Mouse (Mus musculus): ENCODE data around the gene Mef2d. TPM values are rescaled to one million over a fixed set of nuclear protein-coding genes. Genes with fewer than 3 reads are reported as not detected.

Mef2d gene
- polyA plus RNA-seq, 1 experiment from 2014 or later = 19.8 TPM

- H3K27me3 ChIP-seq (replicated peaks) = no peaks in the 10 kb centered on the region
- H3K4me3 ChIP-seq = no peak overlapping the region
- no peaks in the 10 kb centered on the region for H3K9me3 ChIP-seq
- H3K36me3 ChIP-seq = peaks cover 7% of the 10 kb centered on the region
- H3K27ac ChIP-seq = no peak overlapping the region
- no peaks in the 10 kb centered on the region for H3K4me1 ChIP-seq
- H3K9ac ChIP-seq = no peak overlapping the region
- 76% methylated on average over 4 of the region's 4 CpGs for WGBS
- ATAC-seq (ENCODE audit: low FRiP score, low read depth) = no peak
- H3K4me2 ChIP-seq (replicated peaks) = no peak overlapping the region
These were observed 17.0 kb upstream of the Mef2d start for GRCm38 (mm10) chr3:88125195-88125594.

GRCm38 (mm10) chr3:88126181-88126580 is 16.0 kb upstream of the Mef2d start:
- ATAC-seq (ENCODE audit: low FRiP score, low read depth) = no peak
- 88% methylated on average over 7 of the region's 7 CpGs for WGBS
- Histone ChIP-seq H3K9me3 (no peaks in the 10 kb centered on the region), H3K4me2 (replicated peaks) (no peak overlapping the region), H3K36me3 (no peaks in the 10 kb centered on the region), H3K4me3 (no peak overlapping the region), H3K9ac (no peak overlapping the region), H3K4me1 (no peaks in the 10 kb centered on the region), H3K27ac (no peak overlapping the region), H3K27me3 (replicated peaks) (no peaks in the 10 kb centered on the region)

DNA sequence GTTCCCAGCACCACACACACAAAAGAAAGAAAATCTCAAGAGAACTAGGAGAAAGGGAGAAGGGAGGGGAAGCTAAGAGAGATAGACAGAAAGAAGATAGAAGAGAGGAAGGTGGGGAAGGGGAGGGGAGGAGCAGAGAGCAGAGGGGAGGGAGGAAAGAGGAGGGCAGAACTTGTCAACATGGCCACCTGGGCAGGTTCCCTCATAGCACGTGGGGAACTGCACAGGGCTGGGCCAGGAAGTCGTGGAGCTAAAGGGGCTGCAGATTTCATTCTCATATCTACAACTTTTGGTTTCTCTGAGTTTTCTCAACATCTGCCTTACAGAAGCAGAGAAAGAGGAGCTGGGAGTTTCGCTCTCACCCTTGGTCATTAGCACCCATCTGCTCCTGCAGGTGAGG is 14.5 kb upstream of the Mef2d start:
- WGBS = 78% methylated on average over 3 of the region's 3 CpGs
- Histone ChIP-seq H3K27ac (no peak overlapping the region), H3K9ac (no peak overlapping the region), H3K4me3 (no peak overlapping the region), H3K27me3 (replicated peaks) (no peaks in the 10 kb centered on the region), H3K4me1 (no peaks in the 10 kb centered on the region), H3K4me2 (replicated peaks) (no peak overlapping the region), H3K9me3 (no peaks in the 10 kb centered on the region), H3K36me3 (no peaks in the 10 kb centered on the region)
- ATAC-seq (ENCODE audit: low FRiP score, low read depth) = no peak

DNA sequence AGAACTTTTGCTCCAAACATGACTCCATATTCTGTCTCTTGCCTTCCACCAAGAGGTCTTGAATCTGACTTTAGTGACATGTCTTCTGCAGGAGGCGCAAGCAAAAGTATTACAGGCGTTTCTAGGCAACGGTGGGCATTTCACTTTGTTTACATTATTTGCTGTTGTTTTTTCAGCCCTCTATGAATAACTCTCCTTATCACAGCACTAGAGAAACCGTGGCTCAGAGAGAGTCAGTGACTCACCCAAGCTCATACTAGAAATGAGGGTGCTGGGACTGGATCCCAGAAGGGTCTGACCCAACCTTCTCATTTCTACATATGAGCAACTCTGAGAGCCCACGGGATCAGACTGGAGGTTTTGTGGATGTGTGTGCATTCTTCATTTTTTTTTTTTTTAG is 14.1 kb upstream of the Mef2d start:
- H3K27ac ChIP-seq = no peak overlapping the region
- WGBS = 83% methylated on average over 5 of the region's 5 CpGs
- no peaks in the 10 kb centered on the region for H3K36me3 ChIP-seq
- H3K9me3 ChIP-seq = no peaks in the 10 kb centered on the region
- no peaks in the 10 kb centered on the region for H3K27me3 ChIP-seq (replicated peaks)
- no peak overlapping the region for H3K4me2 ChIP-seq (replicated peaks)
- no peaks in the 10 kb centered on the region for H3K4me1 ChIP-seq
- ATAC-seq (ENCODE audit: low FRiP score, low read depth) = no peak
- H3K9ac ChIP-seq = no peak overlapping the region
- no peak overlapping the region for H3K4me3 ChIP-seq

DNA sequence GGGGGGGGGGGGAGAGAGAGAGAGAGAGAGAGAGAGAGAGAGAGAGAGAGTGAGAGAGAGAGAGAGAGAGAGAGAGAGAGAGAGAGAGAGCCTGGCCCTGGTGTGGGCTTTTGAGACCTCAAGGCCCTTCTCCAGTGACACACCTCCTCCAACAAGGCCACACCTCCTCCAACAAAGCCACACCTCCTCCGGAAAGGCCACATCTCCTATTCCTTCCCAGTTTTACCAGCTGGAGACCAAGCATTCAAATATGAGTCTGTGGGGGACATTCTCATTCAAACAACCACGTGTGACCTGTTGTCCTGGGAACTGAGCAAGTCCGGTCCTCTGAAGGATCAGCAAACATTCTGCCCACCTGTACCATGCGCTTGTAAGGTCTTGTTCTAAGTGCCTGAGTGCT is 13.2 kb upstream of the Mef2d start:
- no peaks in the 10 kb centered on the region for H3K36me3 ChIP-seq
- 62% methylated on average over 4 of the region's 4 CpGs for WGBS
- ATAC-seq (ENCODE audit: low FRiP score, low read depth) = no peak

GRCm38 (mm10) chr3:88131071-88131470 is 11.1 kb upstream of the Mef2d start:
- no peak for ATAC-seq (ENCODE audit: low FRiP score, low read depth)
- WGBS = 98% methylated on average over 3 of the region's 3 CpGs

More for the DNA sequence above, 13.2 kb upstream of the Mef2d start:
- Histone ChIP-seq H3K4me3 (no peak overlapping the region), H3K27me3 (replicated peaks) (no peaks in the 10 kb centered on the region), H3K9ac (no peak overlapping the region), H3K9me3 (no peaks in the 10 kb centered on the region), H3K4me2 (replicated peaks) (no peak overlapping the region), H3K27ac (no peak overlapping the region), H3K4me1 (no peaks in the 10 kb centered on the region)

GRCm38 (mm10) chr3:88132492-88132891 is 9.7 kb upstream of the Mef2d start:
- Histone ChIP-seq H3K27ac (no peak overlapping the region), H3K9me3 (no peaks in the 10 kb centered on the region), H3K27me3 (replicated peaks) (no peaks in the 10 kb centered on the region), H3K9ac (no peak overlapping the region), H3K4me2 (replicated peaks) (no peak overlapping the region), H3K36me3 (no peaks in the 10 kb centered on the region), H3K4me1 (no peaks in the 10 kb centered on the region), H3K4me3 (no peak overlapping the region)
- no peak for ATAC-seq (ENCODE audit: low FRiP score, low read depth)
- WGBS = 78% methylated on average over 2 of the region's 2 CpGs

More at GRCm38 (mm10) chr3:88131071-88131470, 11.1 kb upstream of the Mef2d start:
- no peak overlapping the region for H3K27ac ChIP-seq
- H3K4me3 ChIP-seq = no peak overlapping the region
- H3K4me2 ChIP-seq (replicated peaks) = no peak overlapping the region
- no peaks in the 10 kb centered on the region for H3K4me1 ChIP-seq
- no peaks in the 10 kb centered on the region for H3K27me3 ChIP-seq (replicated peaks)
- H3K36me3 ChIP-seq = no peaks in the 10 kb centered on the region
- H3K9me3 ChIP-seq = no peaks in the 10 kb centered on the region
- H3K9ac ChIP-seq = no peak overlapping the region

GRCm38 (mm10) chr3:88133187-88133771 is 8.9 kb upstream of the Mef2d start:
- WGBS = 66% methylated on average over 4 of the region's 4 CpGs
- H3K27ac ChIP-seq = no peak overlapping the region
- H3K4me1 ChIP-seq = no peaks in the 10 kb centered on the region
- no peak overlapping the region for H3K4me2 ChIP-seq (replicated peaks)
- no peaks in the 10 kb centered on the region for H3K27me3 ChIP-seq (replicated peaks)
- no peak for ATAC-seq (ENCODE audit: low FRiP score, low read depth)
- no peaks in the 10 kb centered on the region for H3K36me3 ChIP-seq
- H3K4me3 ChIP-seq = no peak overlapping the region
- no peaks in the 10 kb centered on the region for H3K9me3 ChIP-seq
- no peak overlapping the region for H3K9ac ChIP-seq

DNA sequence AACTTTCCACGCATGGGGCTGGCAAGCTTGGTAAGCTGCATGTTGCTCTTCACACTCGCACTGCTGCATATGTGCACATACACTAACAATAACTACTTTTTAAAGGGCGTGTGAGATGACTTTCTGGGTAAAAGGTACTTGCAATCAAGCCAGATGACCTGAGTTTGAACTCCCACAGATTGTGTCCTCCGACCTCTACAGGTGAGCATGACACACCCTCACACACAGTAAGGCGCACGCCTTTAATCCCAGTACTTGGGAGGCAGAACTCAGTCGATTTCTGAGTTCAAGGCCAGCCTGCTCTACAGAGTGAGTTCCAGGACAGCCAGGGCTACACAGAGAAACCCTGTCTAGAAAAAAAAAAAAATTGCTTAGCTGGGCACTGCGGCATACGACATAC is 5.8 kb upstream of the Mef2d start:
- Histone ChIP-seq H3K36me3 (no peaks in the 10 kb centered on the region), H3K4me2 (replicated peaks) (no peak overlapping the region), H3K9ac (no peak overlapping the region), H3K4me3 (no peak overlapping the region), H3K9me3 (no peaks in the 10 kb centered on the region), H3K27me3 (replicated peaks) (peaks cover 15% of the 10 kb centered on the region), H3K27ac (no peak overlapping the region), H3K4me1 (peaks cover 12% of the 10 kb centered on the region)
- ATAC-seq (ENCODE audit: low FRiP score, low read depth) = no peak
- WGBS = 85% methylated on average over 9 of the region's 9 CpGs

DNA sequence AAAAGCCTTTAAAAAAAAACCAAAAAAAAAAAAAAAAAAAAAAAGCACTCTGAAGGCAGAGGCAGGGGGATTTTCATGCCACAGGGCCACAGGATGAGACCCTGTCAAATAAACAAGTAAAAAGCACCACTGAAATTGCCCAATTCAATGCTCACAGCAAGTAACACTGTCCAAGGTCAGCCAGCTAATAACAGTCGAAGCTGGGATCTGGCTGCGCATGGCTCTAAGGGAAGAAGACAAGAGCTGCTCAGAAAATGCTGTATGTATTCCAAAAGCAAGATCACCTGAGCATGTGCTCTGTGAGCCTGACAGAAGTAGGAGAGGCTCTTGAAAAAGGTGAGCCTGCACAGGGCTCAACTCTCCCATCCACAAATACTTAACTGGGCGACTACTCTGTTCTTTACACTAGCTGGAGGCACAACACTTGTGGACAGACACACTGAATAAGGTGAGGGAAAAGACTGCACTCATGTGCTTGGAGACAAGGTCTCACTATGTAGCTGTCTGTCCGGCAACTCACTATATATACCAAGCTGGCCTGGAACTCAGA is 5.2 kb upstream of the Mef2d start:
- Histone ChIP-seq H3K36me3 (no peaks in the 10 kb centered on the region), H3K9me3 (no peaks in the 10 kb centered on the region), H3K27me3 (replicated peaks) (peaks cover 15% of the 10 kb centered on the region), H3K4me2 (replicated peaks) (peak overlapping the region; percentile 84), H3K4me1 (peaks cover 17% of the 10 kb centered on the region), H3K4me3 (no peak overlapping the region), H3K27ac (no peak overlapping the region), H3K9ac (no peak overlapping the region)
- ATAC-seq (ENCODE audit: low FRiP score, low read depth) = no peak
- 85% methylated on average over 4 of the region's 4 CpGs for WGBS

- no peak for ATAC-seq (ENCODE audit: low FRiP score, low read depth)
- H3K36me3 ChIP-seq = no peaks in the 10 kb centered on the region
- H3K4me1 ChIP-seq = peaks cover 17% of the 10 kb centered on the region
- 16% methylated on average over 3 of the region's 3 CpGs for WGBS
- peak overlapping the region; percentile 84 for H3K4me2 ChIP-seq (replicated peaks)
- no peak overlapping the region for H3K27ac ChIP-seq
- no peaks in the 10 kb centered on the region for H3K9me3 ChIP-seq
- H3K4me3 ChIP-seq = peak overlapping the region; percentile 48
- H3K9ac ChIP-seq = 0 out of 2 replicates have a peak overlapping the region, but pooled peaks have one; percentile 17
- H3K27me3 ChIP-seq (replicated peaks) = peaks cover 15% of the 10 kb centered on the region
These were observed 4.4 kb upstream of the Mef2d start for GRCm38 (mm10) chr3:88137821-88138220.

DNA sequence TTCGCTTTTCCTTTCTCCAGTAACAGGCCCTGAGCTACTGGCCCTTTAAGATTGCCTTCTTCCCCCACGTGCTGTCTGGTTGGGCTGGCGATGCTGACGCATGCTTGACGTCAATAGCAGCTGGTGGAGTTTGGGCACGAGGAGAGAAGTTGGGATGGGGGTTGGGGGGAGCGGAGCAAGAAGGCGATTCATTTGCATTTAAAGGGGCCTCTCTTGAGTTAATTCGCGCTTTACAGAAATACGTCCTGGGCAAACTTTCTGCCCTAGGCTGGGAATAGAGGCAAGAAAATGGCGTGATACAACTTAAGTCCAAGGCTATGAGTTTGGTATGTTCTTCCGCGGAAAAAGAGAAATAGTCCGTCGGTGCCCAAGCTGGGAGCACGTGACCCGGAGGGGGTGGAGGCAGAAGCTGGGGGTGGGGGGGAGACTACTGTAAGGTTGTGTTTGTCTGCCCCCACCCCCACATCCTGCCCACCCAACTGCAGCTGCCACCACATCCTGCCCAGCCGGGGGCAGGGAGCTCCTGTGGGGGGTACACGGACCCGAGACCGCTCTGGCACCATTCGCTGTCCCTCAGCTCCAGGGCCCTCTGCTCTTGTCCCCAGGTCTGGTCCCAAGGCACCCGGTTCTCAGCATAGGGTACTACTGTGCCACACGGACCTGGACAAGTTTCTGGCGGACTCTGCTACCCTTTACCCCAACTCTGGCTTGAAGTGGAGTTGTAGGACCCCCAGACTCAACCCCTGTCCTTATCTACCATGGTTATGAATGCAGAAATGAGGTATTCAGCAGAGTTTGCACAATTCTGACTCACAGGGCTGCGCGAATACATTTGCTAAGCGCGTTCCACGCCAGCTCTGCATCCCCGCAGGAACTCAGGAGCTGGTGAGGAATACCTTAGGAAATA is 3.6 kb upstream of the Mef2d start:
- Histone ChIP-seq H3K4me1 (peaks cover 25% of the 10 kb centered on the region), H3K9me3 (no peaks in the 10 kb centered on the region), H3K36me3 (no peaks in the 10 kb centered on the region), H3K9ac (peak overlapping the region; percentile 50), H3K4me3 (peak overlapping the region; percentile 48), H3K27me3 (replicated peaks) (peaks cover 15% of the 10 kb centered on the region), H3K27ac (peak overlapping the region; percentile 9; the same call in 1 of the 2 replicates), H3K4me2 (replicated peaks) (peak overlapping the region; percentile 84)
- peak; percentile 70 for ATAC-seq (ENCODE audit: low FRiP score, low read depth)
- under 1% methylated on average over 32 of the region's 32 CpGs for WGBS
